Mouse (Mus musculus) cerebellum, postnatal 36 days (tissue): Measurements from ENCODE around the gene Cel.

Source experiments
- DNase-seq, 2 experiments: peaks; one replicate each; pipeline ENCODE4 v3.0.0; 2021 to 2022; ENCODE audit warnings: mixed read lengths in 2 of 2

Cel gene

DNA sequence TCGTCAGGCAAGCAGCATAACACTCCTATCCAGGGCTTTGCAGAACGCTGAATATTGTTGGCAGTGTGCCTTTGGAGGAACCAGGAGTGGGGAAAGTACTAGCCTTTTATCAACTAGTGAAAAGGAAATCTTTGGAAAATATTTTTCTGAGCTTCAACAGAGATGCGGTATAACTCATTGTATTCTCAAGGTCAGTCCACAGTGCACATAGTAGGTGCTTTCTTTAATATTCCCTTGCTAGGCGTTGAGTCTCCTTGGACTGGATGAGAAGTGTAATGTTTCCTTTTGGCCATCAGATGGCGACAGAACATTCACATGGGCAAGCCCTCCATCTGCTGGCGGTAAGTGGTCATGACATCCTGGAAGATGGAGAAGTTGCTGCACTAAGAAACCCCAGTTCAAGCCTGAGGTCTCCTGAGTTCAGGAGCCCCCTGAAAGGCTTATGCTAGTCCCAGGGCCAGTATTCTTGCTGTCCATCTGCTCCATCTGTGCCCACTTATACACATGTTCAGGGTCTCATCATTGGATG is 21.9 kb upstream of the Cel start:
- DNase-seq, result peak; percentile 79 to 84

DNA sequence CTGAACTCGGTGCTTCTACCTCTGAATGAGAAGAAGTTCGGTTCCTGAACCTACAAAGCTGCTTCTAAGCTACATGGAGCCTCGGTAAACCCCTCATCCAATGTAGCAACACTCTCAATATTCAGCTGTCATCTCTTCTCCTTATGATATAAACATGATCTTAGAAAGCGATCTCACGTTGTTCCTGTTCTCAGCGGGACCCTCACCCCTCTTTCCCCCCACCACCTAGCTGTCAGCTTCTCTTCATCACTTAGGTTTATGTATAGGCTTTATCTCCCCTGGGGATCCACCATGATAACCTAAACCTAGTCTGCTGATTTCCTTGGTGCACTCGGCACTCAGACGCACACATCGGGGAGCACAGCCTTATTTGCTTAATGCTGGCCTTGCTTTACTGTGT is 20.4 kb upstream of the Cel start, which contains the start of gene Gtf3c5:
Gene Gtf3c5 (minus strand): TSS at position 101 of the 400 bp plus-strand sequence.
- no peak for DNase-seq

DNA sequence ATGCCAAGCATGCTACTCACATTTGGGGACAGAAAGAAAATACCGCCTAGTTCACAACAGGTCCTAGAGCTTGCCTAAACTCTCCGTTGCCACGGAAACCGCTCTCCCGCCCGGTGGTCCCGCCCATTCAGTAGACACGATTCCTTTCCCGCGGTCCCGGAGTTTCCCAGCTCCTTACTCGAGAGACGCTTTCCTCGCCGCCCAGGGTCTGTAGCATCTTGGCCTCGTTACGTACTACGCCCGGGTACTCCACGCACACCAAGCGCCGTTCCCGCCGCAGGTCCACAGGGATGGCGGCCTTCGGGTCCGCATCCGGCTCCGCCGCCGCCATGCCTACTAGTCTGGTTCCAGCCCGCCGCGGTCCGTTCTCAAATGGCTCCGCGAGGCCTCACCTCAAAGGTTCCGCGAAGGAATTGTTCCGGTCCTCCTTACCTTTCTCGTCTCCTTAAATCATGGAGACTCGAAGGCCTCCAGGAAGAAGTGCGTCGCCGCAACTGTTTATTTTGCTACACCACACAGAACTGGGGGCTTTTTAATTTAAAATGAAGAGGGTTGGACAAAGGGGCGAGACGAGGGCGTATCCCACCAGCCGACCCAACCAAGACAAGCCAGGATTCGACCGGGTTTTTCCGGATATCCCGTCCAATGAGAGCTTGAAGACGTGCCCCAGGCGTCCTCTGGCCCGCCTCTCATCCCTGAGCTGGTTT is 19.6 kb upstream of the Cel start:
- DNase-seq, result peak; percentile 85 to 94

DNA sequence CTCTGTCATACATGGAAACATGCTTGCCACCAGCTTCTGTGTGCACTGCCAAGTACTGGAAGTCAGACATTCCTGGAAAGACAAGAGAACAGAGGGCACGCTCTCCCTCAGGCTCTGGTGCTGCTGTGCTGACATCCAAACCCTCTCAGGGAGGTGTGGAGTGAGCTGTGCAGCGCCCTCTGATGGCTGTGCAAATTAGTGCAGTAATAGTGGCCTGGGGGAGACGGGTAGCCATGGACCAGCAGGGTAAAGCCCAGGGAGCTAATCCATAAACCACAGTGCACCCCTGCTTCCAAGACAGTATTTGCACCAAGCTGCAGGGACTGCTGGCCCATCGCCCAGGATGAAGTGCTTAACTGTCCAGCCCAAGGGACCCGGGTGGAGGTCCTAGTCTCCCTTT is 14.8 kb upstream of the Cel start:
- DNase-seq, result no peak

DNA sequence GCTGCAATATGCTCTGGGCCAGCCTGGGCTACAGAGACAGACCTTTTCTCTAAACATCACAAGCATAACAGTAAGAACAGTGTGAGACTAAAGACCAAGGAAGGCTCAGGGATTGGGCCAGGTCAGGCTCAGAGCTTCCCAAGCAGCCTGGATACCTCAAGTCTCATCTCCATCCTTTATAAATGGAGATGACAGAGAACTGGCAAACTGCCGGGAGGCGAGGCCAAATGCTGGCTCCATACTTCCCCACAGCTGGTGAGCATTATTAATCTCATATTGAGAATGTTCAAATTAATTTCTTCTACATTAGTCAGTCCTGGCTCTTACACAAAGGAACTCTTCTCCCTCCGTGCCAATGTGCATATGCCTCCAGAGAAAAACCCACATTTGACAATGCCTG is 13.6 kb upstream of the Cel start:
- no peak for DNase-seq

DNA sequence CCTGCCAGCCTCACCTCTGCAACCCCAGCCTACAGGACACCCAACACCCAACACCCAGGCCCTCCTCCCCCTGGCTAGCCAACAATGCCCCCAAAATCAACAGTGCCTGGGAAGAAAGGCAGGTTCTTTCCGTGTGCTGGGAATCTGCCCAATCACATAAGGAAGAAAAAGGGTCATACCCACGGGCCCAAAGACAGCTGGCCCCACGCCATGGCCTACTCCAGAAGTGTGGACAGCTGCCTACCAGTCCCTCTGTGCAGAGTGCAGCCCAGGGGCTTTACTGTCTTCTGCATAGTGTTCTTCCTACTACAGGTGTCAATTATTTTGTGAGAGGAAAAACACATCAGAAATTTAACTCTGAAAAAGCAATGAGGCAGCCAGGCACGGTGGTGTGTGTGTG is 12.1 kb upstream of the Cel start:
- DNase-seq, result no peak

DNA sequence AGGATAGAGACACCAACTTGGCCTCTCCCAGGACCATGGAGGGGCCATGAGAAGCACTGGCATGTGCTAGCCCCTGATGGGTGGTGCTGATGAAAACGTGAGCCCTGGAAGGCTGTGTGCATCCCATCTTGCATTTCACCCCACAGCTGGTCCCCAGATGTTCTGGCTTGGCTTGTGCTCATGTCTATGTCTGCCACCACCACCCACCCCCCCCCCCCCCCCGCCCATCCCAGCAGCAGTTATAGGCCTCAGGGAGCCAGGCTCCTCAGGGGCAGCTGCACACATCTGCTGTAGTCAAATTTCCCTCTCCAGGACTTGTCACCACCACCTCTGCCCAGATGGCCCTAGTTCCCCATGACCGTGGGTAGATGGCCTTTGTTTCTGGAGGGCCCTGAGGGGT is 6.7 kb upstream of the Cel start:
- no peak for DNase-seq

DNA sequence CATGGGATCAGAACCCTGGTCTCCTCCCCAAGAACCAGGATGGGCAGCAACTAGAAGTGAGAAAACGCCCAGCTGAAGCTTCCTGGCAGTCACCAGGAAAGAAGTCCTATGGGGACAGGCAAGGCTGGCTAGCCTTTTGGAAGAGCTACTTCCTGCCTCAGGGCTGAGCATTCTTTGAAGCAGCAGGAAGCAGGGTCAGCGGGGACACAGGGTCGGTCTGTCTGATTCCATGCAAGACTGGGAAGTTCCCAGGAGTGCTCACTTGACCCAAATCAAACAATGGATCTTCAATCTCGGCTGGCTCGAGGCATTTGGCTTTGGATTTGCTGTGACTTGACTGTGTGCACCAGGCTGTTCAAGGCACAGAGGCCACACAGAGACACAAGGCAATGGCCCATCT is 3.3 kb upstream of the Cel start:
- no peak for DNase-seq

DNA sequence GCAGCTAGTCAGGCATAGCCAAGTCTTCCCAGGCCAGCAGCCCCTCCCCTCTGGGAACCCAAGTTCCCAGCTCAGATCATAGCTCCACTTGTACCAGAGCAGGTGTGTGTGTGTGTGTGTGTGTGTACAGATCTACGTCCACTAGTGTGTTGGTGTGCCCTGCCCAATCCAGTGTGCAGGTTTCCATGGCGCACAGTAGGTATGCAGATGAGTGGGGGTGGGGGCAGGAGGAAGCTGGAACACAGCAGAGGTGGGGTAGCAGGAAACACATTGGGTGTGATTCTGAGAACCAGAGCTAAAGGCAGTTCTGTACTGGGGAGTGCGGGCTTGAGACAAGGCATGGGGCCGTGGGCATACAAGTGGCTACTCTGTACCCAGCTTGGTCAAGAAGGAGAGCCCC is 1.2 kb upstream of the Cel start:
- no peak for DNase-seq

DNA sequence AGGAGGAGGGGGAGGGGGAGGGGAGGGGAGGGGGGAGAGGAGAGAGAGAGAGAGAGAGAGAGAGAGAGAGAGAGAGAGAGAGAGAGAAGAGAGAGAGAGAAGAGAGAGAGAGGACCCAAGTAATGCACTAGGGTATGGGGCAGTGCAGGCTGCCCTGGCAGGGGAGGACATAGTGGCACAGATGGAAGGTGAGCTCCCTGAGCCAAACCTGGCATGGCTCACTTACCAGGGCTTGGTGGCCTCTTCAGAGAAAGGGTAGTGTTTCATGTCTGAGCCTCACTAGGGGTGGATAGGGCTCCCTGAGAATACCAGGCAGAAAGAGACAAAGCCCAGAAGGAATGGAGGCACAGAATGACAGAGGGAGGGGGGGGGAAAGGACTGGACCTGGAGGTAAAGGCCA is 627 bp upstream of the Cel start:
- no peak for DNase-seq

DNA sequence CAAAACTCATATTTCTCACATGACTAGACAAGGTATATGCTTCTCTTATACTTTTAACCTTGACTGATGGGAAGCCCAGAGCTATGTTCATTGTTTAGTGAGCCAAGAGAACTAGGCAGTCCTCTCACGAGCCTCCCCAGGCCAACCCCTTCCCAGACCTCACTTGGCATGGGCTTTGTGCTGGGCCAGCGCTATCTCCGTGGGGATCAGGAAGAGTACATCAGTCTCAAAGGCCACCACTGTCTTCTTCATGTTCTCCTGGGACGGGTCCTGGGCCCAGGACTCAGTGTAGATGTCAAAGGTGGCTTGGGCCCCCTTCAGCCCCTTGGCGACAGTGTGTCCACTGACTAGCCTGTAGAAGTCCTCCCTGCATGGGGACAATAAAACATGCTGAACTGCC is 5.8 kb downstream of the Cel start:
- no peak for DNase-seq

DNA sequence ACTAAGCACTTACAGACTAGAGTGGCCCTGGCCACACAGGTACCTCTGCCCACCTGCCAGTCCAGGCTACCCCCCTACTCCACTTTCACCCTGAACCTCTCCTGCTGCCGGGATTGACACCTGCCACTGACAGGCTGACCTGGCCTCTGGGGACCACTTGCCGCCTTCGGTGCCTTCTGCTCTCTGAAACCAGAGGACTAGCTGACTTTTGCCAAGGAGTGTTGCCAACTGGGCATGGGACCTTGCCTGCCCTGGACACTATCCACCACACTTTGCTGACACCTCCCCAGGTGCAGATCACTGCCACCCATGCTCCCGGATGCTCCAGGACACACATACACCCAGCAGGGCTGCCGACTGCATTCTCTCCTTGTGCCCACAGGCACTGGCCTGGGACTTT is 10.9 kb downstream of the Cel start:
- no peak for DNase-seq

DNA sequence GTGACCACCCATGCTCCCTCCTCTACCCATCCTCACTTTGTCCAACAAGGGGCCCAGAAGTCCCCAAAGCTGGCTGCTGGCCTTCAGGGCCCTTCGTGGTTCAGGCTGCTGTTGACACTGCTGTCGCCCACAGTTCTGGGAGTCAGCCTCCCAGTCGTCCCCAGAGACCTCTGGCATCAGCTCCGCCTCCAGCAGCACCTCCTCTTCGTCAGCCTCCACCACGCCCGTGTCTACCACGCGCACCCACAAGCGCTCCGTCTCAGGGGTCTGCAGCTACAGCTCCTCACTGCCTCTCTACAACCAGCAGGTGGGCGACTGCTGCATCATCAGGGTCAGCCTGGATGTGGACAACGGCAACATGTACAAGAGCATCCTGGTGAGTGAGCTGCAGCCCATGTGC is 14.0 kb downstream of the Cel start:
- no peak for DNase-seq

DNA sequence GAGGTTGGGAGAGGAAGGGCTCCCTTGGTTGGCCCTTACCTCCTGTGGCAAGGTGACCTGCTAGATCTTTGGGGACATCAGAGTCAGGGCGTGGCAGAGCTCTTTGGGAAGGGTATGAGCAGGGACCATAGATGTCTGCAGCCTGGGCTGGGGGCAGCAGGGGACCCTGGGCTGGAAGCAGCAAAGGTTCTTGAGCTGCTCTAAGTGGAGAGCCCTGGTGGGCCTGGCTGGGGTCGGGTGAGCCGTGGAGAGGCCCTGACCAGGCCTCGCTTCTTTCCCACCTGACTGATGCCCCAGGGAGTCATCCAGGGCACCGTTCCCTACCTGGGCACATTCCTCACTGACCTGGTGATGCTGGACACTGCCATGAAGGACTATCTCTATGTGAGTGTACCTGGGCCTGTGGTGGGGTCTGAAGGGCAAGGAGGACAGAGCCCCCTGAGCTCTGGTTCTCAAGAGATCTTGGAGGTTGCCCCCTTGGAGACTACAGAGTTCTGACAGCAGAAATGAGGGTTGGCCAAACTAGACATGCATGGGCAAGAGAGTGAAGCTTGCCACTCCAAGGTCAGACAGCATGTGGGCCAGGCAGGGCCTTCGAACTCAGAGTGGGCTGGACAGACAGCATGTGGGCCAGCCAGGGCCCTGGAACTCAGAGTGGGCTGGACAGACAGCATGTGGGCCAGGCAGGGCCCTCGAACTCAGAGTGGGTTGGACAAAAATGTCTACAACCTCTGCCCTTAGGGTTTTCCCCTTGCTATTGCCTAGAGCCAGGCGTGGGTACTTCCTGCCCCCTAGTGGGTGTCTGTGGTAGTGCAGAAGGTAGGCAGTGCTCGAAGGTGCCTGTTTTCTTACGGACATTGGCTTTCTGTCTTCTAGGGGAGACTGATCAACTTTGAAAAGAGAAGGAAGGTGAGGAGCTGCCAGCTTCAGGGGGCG is 15.7 kb downstream of the Cel start:
- peak; percentile 87 to 92 for DNase-seq

DNA sequence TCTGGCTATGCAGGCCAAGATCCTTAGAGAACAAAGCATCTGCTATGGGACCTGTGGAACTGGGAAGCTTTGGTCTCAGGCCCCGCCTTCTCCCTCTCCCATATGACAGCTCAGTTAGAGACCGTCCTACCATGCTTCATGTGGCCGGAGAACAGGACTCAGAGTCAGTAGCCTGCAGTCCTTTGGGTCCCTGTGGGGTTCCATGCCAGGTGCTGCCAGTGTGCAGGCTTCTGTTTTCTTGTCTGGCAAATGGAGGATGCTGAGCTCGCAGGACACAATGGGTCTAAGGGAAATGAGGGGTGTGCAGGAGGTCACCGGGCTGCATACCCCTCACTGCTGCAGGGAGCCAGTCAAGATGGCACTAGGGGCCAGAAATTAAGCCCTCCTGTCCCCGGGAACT is 16.6 kb downstream of the Cel start:
- DNase-seq, result no peak

DNA sequence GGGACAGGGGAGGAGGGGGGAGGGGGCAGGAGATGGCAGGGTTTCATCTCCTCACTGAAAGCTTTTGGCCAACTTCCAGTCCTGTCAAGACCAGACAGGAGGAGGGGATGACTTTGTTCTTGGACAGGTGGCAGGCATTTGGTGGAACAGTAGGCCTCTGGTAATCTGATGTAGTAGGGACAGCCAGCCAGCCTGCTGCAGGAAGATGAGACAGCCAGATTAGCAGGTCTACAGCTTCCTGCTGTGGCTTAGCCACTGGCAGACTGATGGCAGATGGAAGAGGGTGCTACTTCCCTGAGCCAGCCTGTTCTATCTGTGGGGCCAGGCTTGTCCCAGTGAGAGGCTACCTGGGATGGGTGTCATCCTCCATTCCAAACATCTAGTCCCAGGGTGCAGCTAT is 17.2 kb downstream of the Cel start:
- peak; percentile 64 to 71 for DNase-seq

DNA sequence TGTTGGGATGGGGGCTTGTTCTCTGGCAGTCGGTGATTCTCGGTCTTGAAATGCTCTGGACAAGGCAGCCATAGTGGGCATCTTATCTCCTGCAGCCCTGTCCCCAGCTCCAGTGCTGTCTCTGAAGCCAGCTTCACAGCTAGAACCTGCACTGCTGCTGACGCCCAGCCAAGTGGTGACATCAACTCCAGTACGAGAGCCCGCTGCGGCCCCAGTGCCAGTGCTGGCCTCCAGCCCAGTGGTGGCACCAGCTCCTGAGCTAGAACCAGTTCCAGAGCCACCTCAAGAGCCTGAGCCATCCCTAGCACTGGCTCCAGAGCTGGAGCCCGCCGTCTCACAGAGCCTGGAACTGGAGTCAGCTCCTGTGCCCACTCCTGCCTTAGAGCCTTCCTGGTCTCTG is 19.3 kb downstream of the Cel start:
- DNase-seq, result peak; percentile 96

DNA sequence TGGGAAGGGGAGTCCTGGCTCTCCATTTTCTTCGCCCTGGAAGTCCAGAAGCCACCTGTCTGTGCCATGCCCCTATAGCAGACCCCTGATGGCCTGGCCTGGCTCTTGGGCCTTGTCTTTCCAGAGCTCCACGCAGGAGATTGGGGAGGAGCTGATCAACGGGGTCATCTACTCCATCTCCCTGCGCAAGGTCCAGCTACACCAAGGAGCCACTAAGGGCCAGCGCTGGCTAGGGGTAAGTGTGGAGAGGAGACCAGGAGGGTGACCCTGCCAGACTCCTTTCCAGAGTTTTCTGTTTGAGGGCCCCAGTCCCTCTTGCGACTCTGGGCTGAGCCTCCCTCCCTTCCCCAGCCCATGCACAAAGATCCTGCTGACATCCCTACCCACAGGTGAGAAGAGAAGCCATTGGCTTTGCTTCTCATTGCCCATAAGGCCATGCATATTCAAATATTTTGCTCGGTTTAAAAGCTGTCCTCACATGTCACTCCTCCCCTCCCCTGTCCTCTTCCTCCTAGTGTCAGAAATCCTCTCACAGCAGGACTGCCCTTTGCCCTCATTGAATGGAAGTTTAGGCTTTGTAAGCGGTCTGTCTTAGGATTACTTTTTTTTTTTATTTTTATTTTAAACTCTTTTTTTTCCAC is 22.5 kb downstream of the Cel start:
- DNase-seq, result no peak

DNA sequence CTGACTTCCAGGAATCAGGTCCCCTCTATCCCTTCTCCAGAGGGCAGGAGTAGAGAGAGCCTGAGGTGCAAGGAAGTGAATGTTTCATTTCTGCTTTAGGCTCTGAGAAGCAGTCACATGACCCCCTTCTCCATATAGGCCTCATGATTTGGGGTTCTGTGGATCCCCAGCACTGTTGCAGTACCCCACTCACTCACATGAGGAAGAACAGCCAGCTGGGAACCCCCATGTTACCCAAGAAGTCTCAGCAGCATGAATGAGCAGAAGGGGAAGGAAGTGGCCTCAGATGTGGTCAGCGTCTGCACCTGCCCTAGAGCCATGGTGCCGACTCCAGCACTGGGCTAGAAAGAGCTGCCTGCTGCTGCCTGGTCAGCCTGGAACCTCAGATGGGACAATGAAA is 23.3 kb downstream of the Cel start:
- no peak for DNase-seq

DNA sequence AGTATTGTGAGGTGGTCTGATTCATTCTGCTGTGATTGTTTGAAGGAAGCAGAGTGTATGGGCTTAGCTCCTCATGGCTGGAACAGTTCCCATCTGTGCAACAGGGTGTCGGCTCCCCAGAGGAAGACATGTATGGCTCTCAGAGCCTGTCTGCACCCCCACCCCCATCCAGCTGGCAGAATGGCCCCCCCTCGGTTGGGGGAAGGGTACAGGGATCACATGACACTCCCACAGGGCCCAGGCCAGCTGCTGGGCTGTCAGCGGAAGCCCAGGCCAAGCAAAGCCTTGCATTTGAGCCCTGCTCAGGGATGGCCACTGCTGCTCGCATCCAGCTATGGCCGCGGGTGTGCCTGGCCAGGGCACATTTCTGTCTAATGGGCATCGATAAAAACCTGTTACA is 24.0 kb downstream of the Cel start:
- peak in 1 of 2 experiments; percentile 40 for DNase-seq

DNA sequence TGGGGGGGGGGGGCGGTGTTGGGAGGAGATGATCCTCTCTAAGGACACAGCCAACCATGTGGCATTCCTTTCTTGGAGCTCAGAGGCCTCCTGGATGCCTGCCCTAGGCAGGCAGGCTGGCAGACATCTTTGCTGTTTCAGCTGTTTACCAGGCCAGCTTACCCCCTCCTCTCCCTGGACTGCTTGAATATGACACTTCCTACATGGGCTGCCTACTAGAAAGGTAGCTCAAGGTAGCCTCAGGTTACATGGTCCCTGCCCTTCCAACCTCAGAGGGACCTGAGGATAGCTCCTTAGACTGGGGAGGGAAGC is 24.4 kb downstream of the Cel start:
- peak in 1 of 2 experiments; percentile 37 for DNase-seq

DNA sequence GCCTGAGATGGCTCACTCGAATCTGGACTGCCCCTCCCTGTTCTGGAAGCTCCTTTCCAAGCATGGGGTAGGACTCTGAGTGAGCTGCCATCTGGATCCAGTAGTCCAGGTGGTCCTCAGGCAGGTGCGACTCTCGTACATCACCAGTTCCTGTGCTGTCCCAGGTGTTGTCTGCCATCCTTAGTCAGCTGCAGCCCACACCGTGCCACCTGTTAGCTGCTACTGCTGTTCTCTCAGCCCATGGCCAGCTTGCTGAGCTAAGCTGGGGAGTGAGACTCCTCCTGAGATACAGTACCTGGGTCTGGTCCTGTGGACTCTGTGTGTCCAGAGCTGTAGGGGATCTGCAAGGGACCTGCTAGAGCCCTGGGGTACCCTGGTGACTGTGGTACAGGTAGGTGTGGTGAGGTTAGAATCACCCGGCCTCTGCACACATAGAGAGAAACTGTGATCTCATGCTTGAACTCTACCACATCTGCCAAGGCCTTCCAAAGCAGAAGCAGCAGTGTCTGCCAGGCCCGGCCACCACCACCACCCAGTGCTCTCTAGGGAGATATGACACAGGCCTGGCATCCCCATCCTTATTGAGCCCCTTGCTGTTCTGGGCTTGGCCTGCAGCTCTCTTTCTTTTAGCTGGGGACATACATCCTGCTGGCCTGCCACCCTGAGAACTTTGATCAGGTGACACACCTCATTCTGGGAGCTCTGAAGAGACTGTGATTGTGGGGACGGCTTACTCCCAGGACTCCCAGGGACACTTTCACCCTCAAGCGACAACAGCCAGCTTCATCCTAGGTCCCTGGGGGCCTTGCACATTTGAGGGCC is 25.0 kb downstream of the Cel start:
- no peak for DNase-seq

DNA sequence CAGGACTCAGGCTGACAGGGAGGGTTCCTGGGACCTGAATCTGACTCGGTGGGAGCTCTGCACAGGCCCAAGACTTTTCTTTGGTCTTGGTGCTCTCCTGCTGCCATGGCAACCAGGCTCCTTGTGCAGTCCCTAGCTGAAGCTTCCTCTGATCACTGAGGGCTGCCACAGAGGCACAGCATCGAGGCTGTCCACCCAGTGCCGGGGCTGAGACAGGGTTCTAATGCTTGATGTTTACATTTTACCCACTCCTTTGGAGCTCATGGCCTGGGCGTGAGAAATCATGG is 25.6 kb downstream of the Cel start:
- DNase-seq, result no peak
